In genomic region chr2:20962284-20962683, GRCm38 (mm10) we compare ENCODE assay signal across 9 mouse cellular contexts. TPM values are rescaled to one million over a fixed set of nuclear protein-coding genes. Genes with fewer than 3 reads are reported as not detected.
DNase-seq lines count a peak whose midpoint lies in the region; ATAC-seq and TF ChIP-seq lines count a peak whose summit lies in the region.
"Had no signal": no experiment of that assay in that cellular context is flagged by ENCODE, and none has a peak within 500 bp of the region (broad histone marks: within the 10 kb centered on the region; RNA-seq: fewer than 3 reads in every experiment).

No protein-coding gene starts in this region.

- peak overlapping the region; percentile 64; the same call in 1 of the 2 replicates for H3K27ac ChIP-seq in hindbrain, postnatal 0 days
- peak overlapping the region; percentile 18 for H3K27ac ChIP-seq in neural tube, embryonic 13.5 days (replicated peaks)
- H3K27ac ChIP-seq: limb, embryonic 13.5 days had no signal

- no peaks in the 10 kb centered on the region for H3K27me3 ChIP-seq in megakaryocyte, embryonic 14.5 days (replicated peaks)
- no peaks in the 10 kb centered on the region for H3K27me3 ChIP-seq in hindbrain, postnatal 0 days (ENCODE audit: insufficient read depth, low read length)
- no peaks in the 10 kb centered on the region for H3K27me3 ChIP-seq in neural tube, embryonic 13.5 days
- H3K27me3 ChIP-seq: limb, embryonic 13.5 days had no signal

- H3K9me3 ChIP-seq in megakaryocyte, embryonic 14.5 days, result no peaks in the 10 kb centered on the region
- no peaks in the 10 kb centered on the region for H3K9me3 ChIP-seq in hindbrain, postnatal 0 days (ENCODE audit: low read length)
- H3K9me3 ChIP-seq in neural tube, embryonic 13.5 days, result no peaks in the 10 kb centered on the region
- H3K9me3 ChIP-seq: limb, embryonic 13.5 days had no signal

- 0 out of 2 replicates have a peak overlapping the region, but pooled peaks have one; percentile 24 for H3K9ac ChIP-seq in hindbrain, postnatal 0 days (replicated peaks; ENCODE audit: low read length)
- H3K9ac ChIP-seq in neural tube, embryonic 13.5 days, result peak overlapping the region; percentile 45; the same call in 1 of the 2 replicates
- H3K9ac ChIP-seq: limb, embryonic 13.5 days had no signal

- no peak for TF ChIP-seq CTCF in hindbrain, postnatal 0 days (IDR thresholded peaks at IDR 0.05; ENCODE audit: low read depth)

- peak overlapping the region; percentile 90 for H3K4me3 ChIP-seq in megakaryocyte, embryonic 14.5 days (replicated peaks)
- peak overlapping the region; percentile 10; the same call in 1 of the 2 replicates for H3K4me3 ChIP-seq in hindbrain, postnatal 0 days (ENCODE audit: low read length)
- peak overlapping the region; percentile 5; the same call in 1 of the 2 replicates for H3K4me3 ChIP-seq in neural tube, embryonic 13.5 days
- H3K4me3 ChIP-seq: limb, embryonic 13.5 days had no signal

- peak; percentile 87 to 91 for DNase-seq in cerebellum, postnatal 10 days
- peak; percentile 37 for DNase-seq in hindbrain, postnatal 0 days (ENCODE audit: low spot score)
- DNase-seq in kidney, adult 8-10 months, result no peak
- no peak for DNase-seq in thymus, postnatal 36 days
- DNase-seq in kidney, postnatal 10 days, result no peak

- peaks cover 9% of the 10 kb centered on the region for H3K36me3 ChIP-seq in megakaryocyte, embryonic 14.5 days (replicated peaks; ENCODE audit: low read length)
- no peaks in the 10 kb centered on the region for H3K36me3 ChIP-seq in hindbrain, postnatal 0 days (ENCODE audit: insufficient read depth, low read length)
- no peaks in the 10 kb centered on the region for H3K36me3 ChIP-seq in neural tube, embryonic 13.5 days
- H3K36me3 ChIP-seq: limb, embryonic 13.5 days had no signal

- 5% methylated on average over 2 of the region's 2 CpGs for WGBS in hindbrain, postnatal 0 days
- WGBS in neural tube, embryonic 13.5 days, result 16% methylated on average over 2 of the region's 2 CpGs

- no peak; the same call in 1 of the 2 replicates for ATAC-seq in megakaryocyte, adult 5-6 weeks (ENCODE audit: poor library complexity, severe bottlenecking)
- ATAC-seq in hindbrain, postnatal 0 days, result peak; percentile 58; the same call in 1 of the 2 replicates
- no peak for ATAC-seq in neural tube, embryonic 13.5 days (ENCODE audit: low read depth)

- H3K4me2 ChIP-seq in hindbrain, postnatal 0 days (ENCODE audit: low read depth, low read length), result peak overlapping the region; percentile 48
- peak overlapping the region; percentile 45 for H3K4me2 ChIP-seq in neural tube, embryonic 13.5 days
- H3K4me2 ChIP-seq: limb, embryonic 13.5 days had no signal

- H3K4me1 ChIP-seq in megakaryocyte, embryonic 14.5 days, result peaks cover 83% of the 10 kb centered on the region
- H3K4me1 ChIP-seq in hindbrain, postnatal 0 days (ENCODE audit: insufficient read depth, low read length), result peaks cover 42% of the 10 kb centered on the region
- H3K4me1 ChIP-seq in neural tube, embryonic 13.5 days (replicated peaks), result peaks cover 85% of the 10 kb centered on the region

RNA-seq across cellular contexts. Expression of gene Arhgap21, which starts 6.4 kb away (rescaled TPM):
- 11.2 and 17.6 TPM in 2 replicates for polyA plus RNA-seq in megakaryocyte, embryonic 14.5 days (2012; ENCODE audit: insufficient read depth, low replicate concordance)
- total RNA-seq in megakaryocyte, adult 5-6 weeks (2015), result 17.3 and 17.7 TPM in 2 replicates
- total RNA-seq in megakaryocyte, adult 5-6 weeks (2017), result 11.4 and 26.1 TPM in 2 replicates
- 65.8 and 76.4 TPM in 2 replicates for total RNA-seq in hindbrain, postnatal 0 days (2014; rRNA removed)
- polyA plus RNA-seq in hindbrain, postnatal 0 days (2015; fragmentation: Nextera tagmentation; extraction: Ambion mirVana), result 26.6 and 27.7 TPM in 2 replicates
- 33.9 and 34.9 TPM in 2 replicates for polyA plus RNA-seq in neural tube, embryonic 13.5 days (2015; fragmentation: Nextera tagmentation; extraction: Ambion mirVana)

Comparison
In these comparisons a context has a peak if more than half of its experiments do, and no peak if none do; other contexts are left out.
1. H3K4me3 ChIP-seq: peak in every context shown above with its lines; median percentile 90 in megakaryocyte, embryonic 14.5 days; 10 in hindbrain, postnatal 0 days; 5 in neural tube, embryonic 13.5 days.
2. DNase-seq: peak in cerebellum, postnatal 10 days (2 of 2) and hindbrain, postnatal 0 days (single experiment); none in kidney, adult 8-10 months (0 of 2), thymus, postnatal 36 days (0 of 2) and kidney, postnatal 10 days (single experiment).